Mouse (Mus musculus) heart, postnatal 10 days (tissue): Measurements from ENCODE around the gene Jam2. TPM values are rescaled to one million over a fixed set of nuclear protein-coding genes. Genes with fewer than 3 reads are reported as not detected.

Experiments
- DNase-seq, 2 experiments: peaks; one replicate each; pipeline ENCODE4 v3.0.0; 2021
- intact Hi-C: fragments of 180-260 bp; cut with DNase I; formaldehyde crosslinking; loops from one replicate; pipeline ENCODE4 v1.15.1; 2025
- total RNA-seq, 2 experiments: library from RNA; stranded (reverse); gene quantifications; 2 replicates each; pipeline ENCODE4 v1.2.3; 2021

Jam2 gene
- total RNA-seq, 2 experiments from 2014 or later = 56.7 to 69.4 TPM

DNA sequence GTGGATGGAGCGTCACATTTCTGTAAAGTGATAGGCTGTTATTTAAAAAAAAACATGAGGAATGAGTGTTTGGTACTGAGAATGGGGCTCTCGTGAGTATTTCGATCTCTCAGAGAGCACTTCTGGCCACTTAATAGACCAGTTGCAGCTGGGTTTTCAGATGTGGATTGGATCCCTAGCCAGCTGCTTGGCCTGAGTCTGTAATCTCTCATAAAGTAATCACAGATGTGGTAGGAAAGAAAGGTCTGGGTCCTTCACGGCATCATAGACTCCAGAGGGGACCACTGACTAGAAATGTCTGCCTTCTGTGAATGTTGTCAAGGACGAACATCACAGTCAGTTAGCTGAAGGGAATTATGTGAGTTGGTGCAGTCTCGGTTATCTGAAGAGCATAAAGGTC is 4.5 kb downstream of the Jam2 start:
- intact Hi-C loops = loop anchor here (2.0 to 10.0 kb wide), 2 partner anchors 26 to 766 kb away; no protein-coding TSS in a partner anchor
- DNase-seq = no peak

DNA sequence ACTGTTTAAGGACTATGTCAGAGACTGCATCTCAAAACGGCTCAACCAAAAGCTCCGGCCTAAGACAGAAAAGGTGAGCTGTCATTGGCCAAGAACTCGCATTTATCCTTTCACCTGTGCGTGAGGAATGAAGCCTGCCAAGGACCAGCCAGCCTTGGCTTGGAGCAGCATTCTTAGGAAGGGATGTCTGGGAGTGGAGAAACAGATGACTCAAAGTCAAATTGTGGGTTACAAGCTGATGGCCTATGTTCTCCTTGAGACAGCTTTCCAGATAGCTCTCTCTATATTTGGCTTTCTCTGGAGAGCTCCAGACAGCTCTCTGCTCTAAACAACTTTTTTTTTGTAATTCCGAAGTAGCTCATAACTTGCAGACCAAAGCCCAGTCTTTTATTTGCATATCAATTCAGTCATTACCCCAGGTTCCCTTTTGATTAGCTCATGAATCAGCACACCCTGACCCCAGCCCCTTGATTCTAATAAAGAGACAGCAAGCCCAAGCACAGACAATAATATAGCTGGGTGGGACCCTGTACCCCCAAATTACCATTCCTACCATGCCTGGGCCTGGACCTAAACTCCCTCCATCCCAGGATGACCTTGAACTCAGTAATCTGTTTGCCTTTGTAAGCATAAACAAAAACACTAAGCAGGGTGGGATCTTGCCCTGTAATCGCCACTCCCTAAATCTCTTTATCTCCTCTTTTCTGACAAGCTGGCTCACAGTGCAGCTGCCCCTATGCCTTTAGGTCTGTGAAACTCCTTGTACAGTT is 5.1 kb downstream of the Jam2 start:
- no peak for DNase-seq
- intact Hi-C loops = loop anchor here (2.0 to 10.0 kb wide), 2 partner anchors 26 to 766 kb away; no protein-coding TSS in a partner anchor

DNA sequence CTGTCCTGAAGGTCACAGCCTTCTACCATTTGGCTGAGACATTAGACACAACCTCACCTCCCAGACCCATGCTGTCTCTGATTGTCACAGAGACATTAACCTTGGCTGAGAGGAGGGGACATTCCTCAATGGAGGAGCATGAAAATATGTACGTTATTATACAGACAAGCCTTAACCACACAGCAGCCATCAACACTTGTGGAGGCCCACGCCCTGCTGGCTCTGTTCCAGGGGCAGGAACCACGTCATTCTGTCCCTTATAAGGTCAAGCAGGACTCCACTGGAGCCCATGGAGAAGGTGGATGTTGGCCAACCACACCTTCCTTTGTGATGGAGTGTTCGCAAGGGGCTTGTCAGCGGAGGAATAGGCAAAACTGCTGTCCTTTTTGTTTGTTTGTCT is 5.8 kb downstream of the Jam2 start:
- no peak for DNase-seq
- intact Hi-C loops = loop anchor here (2.0 to 10.0 kb wide), 2 partner anchors 25 to 765 kb away; no protein-coding TSS in a partner anchor

DNA sequence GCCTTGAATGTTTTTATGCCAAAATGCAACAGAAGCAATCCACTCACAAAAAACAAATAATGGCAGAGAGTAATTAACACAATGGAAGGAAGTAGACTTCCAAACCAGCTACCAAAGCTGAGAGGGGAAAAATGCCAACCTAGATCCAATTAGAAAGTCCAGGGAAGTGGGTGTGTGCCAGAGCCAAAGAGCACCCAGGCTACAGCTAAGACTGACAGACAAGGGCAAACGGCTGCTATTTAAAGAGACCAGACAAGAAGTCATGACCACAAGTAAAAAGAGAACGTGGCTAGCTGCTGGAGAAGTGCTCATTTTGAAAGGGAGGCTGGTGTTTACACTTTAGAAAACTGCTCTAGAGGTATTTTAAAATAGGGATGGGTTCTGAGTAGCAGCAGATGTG is 9.4 kb downstream of the Jam2 start:
- DNase-seq = peak in 1 of 2 experiments; percentile 55
- intact Hi-C loops = no loop called here

DNA sequence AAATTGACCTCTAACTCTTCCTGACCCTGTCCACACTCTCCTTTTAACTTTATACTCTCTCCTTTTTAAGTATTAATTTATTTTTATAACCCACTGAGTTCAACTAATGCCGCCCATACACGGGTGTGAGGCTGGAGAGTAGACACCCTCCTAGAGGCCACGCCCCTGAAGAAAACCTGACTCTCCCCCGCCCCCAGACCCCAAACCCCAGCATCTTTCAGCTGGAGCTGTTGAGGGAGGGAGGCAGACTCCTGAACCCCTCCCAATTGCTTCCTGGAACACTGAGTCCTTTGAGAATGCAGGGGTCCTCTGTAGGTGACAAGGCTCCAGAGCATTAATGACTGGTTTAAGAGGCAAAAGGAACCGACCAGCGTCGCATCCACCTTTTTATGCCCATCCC is 11.0 kb downstream of the Jam2 start:
- intact Hi-C loops = no loop called here
- no peak for DNase-seq

DNA sequence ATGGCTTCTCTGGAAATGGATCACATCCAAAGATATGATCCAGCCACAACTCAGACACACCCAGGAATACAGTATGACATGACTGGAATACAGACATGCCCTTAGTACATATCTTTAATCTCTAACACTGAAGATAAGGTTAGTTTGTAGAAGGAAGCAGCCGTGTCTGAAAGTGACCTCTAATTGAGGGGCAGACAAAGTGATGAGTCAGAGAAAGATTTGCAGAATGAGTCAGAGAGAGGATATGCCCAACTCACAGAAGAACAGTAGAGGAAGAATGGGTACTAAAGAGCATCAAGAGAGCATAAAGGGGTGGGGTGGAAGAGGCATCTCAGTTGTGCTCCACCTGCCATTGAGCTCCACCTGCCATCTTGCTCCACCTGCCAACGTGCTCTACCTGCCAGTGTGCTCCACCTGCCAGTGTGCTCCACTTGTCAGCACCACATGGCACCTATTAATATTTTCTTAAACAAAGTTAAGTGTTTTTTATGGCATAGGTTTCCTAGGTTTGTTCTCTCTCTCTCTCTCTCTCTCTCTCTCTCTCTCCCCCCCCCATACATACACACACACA is 16.8 kb downstream of the Jam2 start:
- intact Hi-C loops = no loop called here
- DNase-seq = no peak

DNA sequence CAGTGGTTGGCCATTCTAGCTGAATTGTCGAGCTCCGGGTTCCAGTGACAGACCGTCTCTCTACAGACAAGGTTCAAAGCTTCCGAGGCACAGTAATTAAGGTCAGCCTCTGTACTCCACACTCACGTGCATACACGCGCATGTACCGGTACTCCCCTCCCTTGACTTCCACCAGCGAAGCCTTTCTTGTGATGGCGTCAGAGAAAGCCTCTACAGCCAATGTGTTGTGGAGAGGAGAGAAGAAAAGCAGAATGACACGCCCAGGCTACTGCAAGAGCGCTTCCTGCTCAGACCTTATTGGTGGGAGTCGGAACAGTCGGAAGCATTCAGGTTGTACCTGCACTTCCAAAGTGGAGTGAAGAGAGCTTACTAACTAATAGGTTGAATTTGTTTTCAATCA is 19.5 kb downstream of the Jam2 start:
- intact Hi-C loops = no loop called here
- DNase-seq = no peak

DNA sequence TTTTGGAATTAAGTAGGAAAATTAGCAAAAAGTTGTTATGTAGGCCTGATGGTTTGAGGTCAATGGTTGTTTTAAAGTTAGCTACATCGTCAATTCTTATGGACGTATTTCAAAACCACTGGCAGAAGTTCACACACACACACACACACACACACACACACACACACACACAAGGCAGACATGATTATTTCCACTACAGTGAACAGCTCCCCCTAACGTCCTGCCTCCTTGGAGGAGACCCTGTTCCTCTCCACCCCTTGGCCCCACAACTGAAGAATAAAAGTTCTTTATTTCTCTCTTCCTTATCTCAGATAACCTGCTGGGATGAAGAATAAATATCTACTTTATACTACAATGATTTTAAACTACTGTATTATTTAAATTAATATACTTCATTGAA is 21.4 kb downstream of the Jam2 start:
- intact Hi-C loops = no loop called here
- DNase-seq = no peak

DNA sequence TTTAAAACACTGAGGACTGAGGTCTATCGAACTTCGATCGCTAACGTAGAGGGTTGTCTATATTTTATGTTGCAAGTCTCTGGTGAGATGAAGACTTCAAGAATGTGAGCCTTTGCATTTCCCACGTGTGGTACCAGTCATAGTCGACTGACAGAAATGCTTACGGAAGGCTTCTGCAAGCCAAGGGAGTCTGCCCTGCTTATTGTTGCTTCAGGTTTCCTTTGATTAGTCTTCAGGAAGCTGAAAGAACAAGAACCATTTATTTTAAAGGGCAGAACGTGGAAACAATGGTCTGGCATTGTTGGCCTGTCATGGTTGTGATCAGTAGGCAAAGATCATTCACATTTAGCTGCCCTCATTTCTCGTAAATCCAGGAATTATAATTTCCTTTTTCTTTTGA is 22.8 kb downstream of the Jam2 start:
- intact Hi-C loops = no loop called here
- no peak for DNase-seq

DNA sequence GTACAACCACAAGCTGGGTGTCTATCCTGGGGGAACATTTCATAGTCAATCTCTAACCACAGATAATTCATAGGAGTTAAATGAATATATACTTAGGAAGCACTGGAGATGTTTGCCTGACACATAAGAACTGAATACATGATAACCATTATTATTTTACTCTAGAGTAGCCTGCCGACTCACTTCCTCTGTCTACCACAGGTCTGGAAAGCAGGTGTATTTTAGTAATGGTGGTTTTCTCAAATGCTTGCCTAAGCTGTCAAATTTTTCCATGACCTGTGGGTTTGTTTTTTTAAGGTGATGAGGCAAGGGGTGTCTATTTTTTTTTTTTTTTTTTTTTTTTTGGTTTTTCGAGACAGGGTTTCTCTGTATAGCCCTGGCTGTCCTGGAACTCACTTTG is 26.1 kb downstream of the Jam2 start:
- intact Hi-C loops = no loop called here
- DNase-seq = no peak

DNA sequence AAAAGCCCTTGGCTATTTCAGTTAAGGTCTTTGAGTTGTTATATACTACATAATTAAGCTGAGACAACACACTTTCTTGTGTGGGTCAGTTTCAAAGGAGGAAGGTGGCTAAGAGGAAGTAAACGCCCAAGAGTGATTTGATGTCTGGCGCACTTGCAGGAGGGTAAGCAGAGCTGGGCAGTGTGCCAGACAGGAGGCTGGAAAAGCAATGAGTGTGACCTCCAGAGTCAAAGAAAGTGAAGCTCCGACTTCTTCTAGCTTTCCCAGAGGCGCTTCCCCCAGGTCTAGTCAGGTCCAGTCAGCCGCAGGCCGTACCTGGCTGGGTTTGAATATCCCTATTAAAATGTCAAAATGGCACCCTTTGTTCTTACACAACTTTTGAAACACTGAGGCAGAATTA is 28.3 kb downstream of the Jam2 start:
- intact Hi-C loops = no loop called here
- peak; percentile 73 to 76 for DNase-seq

DNA sequence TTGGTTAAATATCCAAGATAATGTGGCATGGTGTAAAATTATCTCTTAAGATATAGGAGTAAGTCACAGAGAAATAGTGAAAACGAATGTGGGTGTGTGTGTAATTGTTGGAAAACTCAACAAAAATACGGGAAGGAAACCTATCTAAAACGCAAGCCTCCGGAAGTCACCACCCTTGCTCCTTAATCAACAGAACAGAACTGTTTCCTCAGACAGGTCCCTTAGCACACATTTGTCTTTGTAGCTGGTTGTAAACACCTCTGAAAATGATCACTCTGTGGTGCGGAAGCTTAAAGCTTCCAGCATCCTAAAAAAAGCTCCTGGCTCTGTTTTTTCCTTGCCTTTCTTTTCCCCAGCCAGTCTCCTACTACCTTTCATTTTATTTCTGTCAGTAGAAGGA is 30.9 kb downstream of the Jam2 start:
- peak; percentile 16 to 19 for DNase-seq
- intact Hi-C loops = loop anchor here (2.0 kb wide), 1 partner anchor 26 kb away; no protein-coding TSS in a partner anchor

DNA sequence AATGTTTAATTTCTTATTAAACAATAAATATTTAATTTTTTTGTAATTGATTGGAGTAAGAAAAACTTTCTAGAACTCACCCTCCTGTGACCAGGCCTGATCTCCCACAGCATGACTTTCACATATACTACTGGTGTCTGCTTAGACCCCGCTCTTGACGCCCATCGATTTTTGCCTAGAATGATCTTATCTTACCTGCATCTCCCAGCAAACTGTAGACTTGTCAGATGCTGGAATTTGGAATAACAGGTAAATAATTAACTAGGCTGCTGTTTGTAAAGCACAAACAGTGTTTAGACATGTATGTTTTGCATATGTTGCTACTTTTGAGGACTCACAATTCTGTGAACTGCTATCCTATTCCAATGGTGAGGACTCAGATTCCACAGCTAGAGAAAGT is 32.3 kb downstream of the Jam2 start:
- intact Hi-C loops = no loop called here
- no peak for DNase-seq

DNA sequence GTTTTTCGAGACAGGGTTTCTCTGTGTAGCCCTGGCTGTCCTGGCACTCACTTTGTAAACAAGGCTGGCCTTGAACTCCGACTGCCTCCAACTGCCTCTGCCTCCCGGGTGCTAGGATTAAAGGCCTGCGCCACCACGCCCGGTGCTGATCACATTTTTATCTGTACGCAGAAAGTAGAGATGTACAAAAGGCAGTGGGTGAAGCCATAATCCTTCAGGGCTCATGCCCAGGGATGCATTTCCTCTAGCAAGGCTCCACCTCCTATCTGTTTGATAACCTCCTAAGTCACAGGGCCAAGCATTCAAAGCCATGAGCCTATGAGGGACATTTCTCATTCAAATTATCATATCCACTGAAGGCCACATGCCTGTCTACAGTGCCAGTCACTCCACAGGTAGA is 34.0 kb downstream of the Jam2 start:
- intact Hi-C loops = no loop called here
- no peak for DNase-seq

DNA sequence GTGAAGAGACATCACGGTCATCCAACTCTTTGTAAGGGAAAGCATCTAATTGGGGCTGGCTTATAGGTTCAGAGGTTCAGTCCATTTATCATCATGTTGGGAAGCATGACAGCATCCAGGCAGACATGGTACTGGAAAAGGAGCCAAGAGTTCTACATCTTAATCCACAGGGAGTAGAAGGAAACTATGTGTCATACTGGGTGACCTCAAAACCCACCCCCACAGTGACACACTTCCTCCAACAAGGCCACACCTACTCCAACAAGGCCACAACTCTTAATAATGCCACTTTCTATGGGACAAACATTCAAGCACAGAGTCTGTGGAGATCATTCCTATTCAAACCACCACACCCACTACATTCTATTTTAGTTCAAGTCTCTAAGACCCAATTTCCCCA is 36.3 kb downstream of the Jam2 start:
- intact Hi-C loops = no loop called here
- no peak for DNase-seq

DNA sequence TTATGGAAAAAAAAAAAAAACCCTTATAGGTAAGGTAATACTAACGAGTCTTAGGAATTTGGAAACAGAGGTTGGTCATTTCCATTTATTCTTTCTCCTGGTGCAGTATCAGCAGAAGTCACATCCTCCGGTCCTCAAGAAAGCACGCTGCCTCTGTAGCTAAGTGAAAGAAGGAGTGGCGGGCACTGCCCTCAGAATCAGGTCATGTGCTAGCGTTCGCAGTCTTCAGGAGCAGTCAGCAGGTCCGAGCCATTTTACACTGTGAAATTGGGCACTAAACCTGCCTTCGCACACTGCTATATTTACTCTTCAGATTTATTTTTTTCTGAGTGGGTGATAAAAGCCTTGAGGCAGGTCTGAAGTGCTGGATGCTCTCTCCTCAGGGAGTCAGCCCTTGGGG is 39.9 kb downstream of the Jam2 start:
- intact Hi-C loops = no loop called here
- no peak for DNase-seq

DNA sequence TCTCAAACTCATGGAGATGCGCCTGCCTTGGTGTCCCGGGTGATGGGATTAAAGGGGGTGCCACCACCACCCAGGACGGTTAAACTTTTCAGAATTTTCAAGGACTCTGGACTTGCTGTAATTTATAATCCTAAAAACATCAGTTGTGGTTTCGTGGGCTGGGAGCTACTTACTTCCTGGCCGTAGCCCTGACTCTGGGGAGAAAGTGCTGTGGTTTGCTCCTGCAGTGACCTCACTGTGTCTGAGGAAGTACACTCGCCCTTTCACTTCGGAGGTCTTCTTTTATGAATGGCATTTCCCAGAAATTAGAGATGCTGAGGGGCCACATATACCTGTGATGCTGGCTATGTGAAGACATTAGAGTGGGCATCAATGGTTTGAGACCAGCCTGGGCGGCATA is 40.6 kb downstream of the Jam2 start:
- no peak for DNase-seq
- intact Hi-C loops = no loop called here

DNA sequence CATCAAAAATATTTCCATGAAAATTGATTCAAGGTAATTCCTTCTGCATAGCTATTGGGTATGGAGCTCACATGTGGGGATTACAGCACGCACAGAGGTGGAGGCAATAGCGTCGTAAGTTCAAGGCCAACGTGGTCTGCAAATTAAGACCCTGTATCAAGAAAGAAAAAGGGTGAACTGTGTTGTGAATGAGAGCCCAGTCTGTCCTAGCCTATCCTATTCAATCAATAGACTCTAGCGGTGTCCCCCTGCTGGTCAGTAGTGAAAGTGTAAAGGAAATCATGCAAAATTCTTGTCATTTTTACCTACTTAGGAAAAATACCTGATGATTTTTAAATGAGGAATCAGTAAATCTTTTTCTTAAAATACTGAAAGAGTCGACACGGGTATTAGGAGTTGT is 43.5 kb downstream of the Jam2 start:
- DNase-seq = peak; percentile 39 to 61

DNA sequence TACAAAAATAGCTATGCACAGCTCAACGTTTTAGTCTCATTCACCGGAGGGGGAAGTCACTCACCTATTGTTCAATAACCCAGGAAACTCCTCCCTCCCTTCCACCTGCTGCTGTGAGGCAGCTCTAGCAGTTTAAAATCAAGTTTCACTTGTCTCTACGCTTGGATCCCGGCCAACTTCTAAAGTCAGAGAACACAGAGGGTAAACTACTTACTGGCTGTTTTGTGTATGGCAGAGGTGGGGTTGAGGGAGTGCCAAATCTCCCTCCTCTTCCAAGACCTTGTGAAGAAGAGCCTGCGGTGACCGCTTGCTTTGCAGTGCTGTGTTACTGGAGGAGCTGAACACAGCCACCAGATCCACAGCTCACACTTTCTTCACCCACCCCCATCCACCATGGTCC is 51.1 kb downstream of the Jam2 start:
- peak; percentile 73 to 76 for DNase-seq
- intact Hi-C loops = loop anchor here (2.0 kb wide), 1 partner anchor 50 kb away; the partner anchor contains the start of gene Jam2

More for the DNA sequence above, 43.5 kb downstream of the Jam2 start:
- intact Hi-C loops = loop anchor here (1.0 kb wide), 2 partner anchors 41 to 82 kb away; partner anchors contain the start of gene Mrpl39

DNA sequence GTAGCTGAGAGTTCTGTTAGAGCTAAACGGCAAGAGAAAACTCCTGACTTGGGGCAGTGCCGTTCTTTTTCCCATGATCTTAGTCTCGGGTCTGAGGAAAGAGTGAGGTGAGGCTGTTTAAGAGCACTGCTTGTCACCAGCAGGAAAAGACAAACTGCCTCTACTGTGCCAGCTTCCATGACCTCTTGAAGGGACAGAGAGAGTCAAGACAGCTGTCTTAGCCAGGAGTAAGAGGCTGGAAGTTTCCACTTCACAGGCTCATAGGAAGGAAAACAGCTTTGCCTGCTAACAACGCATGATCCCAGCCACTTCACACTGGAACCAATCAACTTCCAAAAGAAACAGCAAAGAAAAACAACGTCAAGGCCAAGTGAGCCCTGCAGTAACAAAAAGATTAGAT is 57.8 kb downstream of the Jam2 start:
- no peak for DNase-seq
- intact Hi-C loops = no loop called here

DNA sequence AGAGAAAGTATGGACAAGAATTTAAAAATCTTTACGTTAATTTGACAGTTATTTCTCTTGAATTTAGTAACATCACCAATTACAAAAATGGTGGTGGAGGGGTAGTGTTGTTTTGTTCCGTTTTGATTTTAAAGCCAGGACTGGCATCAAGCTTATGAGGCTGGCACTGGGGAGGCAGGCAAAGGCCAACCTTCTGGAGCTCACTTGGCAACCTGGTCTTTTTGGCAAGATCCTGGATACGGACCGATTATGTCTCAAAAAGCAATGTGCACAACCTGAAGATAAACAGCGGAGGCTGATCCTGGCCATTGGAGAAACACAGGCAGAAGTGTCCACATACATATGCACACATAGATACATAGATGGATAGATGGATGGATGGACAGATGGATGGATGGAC is 58.8 kb downstream of the Jam2 start:
- DNase-seq = peak; percentile 32 to 33
- intact Hi-C loops = no loop called here

DNA sequence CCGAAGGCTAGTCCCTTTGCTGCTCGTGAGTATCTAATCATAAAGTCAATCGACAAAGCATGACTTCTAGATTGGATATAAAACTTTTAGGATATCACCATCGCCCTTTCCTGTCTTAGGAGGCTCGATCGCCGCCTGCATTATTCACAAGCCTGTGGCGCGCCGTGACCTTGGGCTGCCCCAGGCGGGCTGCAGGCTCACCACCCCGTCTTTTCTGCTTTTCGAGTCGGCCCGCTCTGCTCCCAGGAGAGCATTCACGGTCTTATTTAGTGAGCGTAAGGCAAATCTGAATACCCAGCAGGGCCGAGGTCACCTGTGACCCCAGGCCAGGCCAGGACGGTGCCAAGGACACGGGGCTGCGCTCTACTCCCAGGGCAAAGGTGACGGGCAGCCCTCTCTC is 60.4 kb downstream of the Jam2 start:
- DNase-seq = no peak
- intact Hi-C loops = no loop called here
